Mouse (Mus musculus) kidney, postnatal 36 days (tissue): Measurements from ENCODE around the gene Mrrf.

Source experiments
- DNase-seq, 2 experiments: peaks; one replicate each; pipeline ENCODE4 v3.0.0; 2021 to 2022; ENCODE audit warnings: mixed read lengths in 2 of 2

Gene Mrrf

DNA sequence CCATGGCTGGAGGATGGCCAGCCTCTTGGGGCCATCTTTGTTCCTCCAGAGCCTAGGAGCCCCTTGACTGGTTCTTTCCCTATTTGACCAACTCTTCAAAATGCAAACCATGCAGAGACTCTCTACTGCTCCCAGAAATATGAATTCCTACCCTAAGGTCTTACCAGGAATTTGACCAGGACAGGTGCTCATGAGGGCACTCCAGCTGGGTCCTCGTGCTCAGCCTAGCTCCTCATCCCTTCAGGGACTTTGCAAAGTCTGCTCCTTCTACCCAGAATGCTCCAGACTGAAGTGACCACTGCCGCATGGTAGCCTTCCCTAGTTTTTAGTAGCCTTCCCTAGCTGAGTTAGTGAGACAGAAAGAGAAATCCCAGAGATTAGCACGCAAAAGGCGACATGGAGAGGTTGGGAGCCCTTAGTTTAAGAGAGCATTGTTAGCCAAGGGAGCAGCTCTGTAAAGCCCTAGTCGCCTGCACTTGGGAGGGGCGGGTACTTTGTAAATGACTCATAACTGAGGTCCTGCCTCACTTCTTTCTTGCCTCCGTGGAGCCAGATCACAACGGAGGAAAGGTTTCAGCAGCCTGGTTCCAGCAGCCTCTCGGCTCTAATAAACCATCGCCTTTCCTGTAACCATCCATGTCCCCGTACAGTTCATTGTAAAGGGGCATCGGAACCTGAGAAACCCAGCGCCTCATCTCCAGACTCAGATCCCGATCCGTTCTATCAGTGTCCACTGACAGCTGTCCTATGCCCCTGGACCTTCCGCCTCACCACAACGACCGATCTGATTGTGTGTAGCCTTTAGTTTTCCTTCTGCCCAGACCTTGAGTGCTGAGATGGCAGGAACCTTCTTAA is 65.8 kb downstream of the Mrrf start:
- DNase-seq: no peak

DNA sequence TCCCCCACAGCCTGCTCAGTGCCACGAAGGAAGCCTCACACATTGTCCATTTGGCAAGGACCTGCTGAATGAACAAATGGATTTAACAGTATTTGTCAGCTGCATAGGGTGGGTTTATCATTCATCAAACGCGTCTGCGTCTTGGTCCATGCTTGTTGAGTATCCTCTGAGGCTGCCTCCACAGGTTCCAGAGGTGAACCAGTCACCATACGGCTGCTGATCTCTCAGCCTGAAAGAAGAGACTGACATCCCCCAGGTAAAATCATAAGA is 66.4 kb downstream of the Mrrf start:
- DNase-seq: no peak

DNA sequence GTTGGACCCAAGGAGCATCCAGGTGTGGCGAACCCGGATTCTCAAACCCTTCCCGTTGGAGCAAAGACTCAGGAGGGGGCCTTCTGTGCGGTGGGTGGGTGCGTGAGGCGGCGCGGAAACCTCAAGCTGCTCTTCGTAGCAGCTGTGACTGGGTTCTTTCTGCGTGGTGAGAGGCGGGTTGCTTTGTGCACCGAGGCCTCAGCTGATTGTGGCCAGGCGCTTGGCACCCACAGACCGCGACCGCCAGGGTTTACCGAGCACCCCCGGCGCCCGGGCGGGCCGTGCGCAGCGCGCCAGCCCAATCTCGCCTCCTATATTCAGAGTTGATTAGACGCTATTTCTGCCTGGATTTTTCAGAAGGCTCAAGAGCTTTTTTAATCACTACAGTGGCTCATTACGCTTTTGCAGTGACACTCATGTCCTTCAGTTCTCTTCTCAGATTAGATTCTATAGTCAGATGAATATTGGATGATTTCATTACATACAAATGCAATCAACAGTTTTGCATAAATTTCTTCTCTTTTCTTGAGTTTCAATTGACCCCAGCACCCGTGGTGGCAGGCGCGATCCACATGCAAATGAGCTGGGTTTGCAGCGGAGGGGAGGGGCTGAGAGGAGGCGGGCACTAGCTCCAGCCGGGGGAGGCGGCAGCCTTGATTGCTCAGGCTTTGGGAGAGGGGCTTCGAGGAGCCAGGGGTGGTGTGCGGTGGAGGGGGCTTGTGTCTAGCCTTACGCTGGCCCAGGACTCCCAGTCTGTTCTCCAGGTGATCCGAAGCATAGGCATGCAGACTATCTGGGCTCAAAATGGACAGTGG is 67.0 kb downstream of the Mrrf start:
- DNase-seq: peak in 1 of 2 experiments; percentile 58

DNA sequence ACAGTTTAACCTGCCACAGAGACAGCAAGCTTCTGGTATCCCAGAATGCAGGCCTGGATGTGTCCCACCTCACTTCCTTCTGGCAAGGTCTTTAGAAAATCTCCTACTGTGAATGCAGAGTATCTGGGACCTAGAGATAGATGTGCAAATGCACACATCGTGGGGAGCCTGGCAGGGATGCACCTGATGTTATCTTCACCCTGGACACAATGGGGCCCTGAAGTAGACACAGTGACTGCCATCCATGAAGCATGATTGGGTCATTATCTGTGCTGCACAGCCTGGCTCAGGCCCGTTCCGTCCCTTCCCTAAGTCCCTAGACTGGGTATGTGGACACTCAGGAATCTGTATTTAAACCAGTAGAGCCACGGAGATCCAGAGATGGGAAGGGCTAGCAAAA is 68.4 kb downstream of the Mrrf start:
- no peak for DNase-seq

DNA sequence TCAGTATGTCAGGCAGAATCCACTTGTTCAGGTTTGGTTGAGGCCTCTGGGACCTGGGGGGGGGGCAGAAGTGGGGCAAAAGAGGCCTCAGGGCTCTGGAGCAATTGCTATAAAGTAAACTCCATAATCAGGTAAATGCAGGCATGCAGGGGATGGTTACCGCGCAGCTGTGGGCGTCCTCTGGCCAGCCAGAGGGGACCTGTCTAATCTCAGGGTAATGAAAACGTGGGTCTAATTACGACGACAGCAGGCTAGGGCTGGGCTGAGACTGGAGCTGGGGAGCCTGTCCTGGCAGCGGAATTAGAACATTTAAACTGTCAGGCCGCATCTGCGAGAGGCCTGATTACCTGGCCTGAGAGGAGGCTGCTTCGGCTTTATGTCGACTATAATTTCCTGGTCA is 70.9 kb downstream of the Mrrf start:
- no peak for DNase-seq

DNA sequence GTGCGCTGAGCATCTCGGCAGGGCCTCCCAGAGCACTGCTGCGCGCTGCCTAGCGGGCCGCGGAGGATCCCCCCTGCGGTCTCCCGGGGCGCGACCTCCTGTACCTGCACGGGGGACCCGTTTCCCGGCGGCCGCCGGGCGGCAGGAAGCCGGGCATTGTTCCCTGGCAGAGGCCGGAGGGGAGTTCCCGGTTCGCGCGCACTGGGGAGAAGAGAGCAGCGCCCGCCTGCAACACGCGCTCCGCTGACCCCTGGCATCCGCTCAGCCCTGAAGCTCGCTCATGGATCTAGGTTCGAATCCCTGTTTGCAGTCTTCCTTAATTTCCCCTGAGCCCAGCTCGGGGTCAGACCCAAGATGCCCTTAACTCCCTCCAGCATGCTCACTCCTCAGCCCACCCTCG is 74.6 kb downstream of the Mrrf start:
- peak; percentile 57 to 65 for DNase-seq

DNA sequence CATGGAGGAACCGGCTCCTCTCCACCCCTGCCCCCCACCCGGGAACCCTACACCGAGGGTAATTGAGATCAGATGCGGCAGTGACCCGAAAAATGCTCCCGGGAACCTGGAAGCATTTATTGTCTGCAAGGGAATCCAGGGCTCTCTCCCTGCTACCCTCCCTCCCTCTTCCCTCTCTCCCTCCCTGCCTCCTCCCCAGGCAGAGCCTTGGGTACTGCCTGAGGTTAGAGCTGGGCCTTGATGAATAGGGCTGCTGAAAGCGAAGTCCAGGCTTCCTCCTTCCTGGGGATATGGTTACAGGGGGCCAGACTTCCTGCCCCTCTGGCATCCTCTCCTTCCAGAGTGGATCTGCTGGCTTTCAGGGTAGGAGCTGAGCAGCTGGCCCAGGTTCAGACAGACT is 75.6 kb downstream of the Mrrf start:
- DNase-seq: no peak

DNA sequence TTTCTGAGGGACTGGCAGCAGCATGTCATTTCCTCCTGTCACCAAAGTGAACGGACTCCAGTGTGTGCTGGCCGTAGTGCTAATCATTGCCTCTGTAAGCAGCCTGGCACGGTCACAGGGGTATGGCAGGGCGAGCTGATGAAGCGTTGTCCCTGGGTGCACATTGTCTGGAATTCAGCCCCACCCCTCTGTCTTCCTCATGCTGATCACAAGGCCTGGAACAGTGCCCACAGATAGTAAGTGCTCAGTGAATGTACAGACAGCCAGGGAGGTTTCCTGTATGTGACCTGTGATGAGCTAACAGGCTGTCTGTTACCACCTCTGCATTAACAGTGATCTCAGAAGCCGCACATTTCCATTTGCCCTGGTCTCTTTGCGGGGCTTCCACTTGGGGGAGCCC is 76.9 kb downstream of the Mrrf start:
- DNase-seq: peak; percentile 41 to 65

DNA sequence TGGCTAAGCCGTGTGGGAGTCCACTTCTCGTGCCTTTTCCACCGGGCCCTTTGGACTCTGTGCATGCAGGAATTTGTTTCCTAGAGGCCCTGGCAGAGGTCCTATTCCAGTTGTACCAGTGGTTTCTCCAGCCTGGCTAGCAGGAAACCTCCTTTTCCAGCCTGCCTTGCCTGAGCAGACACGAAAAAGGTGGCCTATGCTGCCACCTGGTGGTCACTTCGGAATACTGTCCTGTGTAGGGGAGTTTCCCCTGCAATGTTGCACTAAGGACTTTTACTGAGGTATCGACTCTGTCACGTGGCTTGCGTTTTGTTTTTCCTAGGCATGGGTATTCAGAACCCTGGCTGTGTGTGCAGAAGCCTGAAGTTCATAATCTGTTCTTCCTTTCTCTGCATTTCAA is 77.8 kb downstream of the Mrrf start:
- DNase-seq: peak; percentile 90 to 93

DNA sequence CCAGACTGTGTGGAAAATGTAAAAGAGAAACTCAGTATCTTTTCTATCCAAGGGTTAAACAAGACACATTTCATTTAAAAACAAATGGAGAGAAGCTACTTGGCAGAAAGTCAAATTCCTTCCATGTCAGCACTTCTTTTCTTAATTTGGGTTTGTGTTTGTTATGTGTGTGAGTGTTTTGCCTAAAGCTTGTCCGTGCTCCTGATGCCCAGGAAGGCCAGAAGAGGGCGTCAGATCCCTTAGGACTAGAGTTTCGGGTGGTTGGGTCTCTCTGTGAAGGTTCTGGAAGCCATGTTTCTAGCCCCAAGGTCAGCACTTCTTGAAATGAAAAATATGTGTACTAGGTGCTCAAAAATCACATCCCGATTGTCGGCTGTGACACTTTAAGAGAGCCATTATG is 78.2 kb downstream of the Mrrf start:
- peak; percentile 34 to 62 for DNase-seq

DNA sequence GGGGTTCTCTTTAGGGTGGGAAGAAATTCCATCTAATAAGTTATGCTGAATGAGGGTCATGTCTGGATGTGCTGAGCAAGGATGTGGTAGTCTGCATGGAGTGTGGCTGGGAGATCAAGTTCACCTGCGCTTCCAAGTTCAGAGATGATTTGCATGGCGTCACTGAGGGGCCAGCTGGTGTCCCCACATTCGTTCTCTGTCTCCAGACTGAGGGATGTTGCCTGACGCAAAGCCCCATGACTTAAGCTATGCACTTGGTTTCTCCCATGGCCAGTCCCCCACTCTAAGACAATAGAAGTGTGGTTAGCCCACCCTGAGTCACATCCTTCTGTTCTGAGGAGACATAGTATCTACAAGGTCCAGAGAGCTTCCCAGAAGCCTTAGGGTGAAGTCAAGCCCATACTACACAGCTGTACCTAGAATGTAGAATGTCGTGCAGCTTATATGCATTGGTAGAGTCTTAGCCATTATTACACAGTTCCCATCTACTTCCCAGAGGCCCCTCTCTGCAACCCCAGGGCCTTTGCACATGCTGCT is 79.1 kb downstream of the Mrrf start:
- DNase-seq: no peak

DNA sequence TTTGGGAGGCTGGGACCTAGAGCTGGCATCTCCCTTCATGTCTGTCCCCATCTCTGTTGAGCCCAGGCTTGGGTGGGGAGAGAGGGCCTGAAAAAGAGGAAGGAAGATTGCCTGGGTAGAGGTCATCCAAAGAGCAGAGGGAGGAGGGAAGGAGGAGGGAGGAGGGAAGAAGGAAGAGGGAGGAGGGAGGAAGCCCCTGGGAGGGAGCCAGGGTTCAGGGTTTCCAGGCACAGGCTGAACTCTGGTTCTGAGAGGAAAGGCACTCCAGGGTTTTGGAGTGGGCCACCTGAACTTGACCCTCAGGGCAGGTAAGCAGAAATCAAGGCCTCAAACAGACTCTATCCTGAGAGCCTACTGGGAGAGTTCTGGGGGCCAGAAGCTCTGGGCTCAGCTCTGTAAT is 80.4 kb downstream of the Mrrf start:
- peak; percentile 56 to 62 for DNase-seq

DNA sequence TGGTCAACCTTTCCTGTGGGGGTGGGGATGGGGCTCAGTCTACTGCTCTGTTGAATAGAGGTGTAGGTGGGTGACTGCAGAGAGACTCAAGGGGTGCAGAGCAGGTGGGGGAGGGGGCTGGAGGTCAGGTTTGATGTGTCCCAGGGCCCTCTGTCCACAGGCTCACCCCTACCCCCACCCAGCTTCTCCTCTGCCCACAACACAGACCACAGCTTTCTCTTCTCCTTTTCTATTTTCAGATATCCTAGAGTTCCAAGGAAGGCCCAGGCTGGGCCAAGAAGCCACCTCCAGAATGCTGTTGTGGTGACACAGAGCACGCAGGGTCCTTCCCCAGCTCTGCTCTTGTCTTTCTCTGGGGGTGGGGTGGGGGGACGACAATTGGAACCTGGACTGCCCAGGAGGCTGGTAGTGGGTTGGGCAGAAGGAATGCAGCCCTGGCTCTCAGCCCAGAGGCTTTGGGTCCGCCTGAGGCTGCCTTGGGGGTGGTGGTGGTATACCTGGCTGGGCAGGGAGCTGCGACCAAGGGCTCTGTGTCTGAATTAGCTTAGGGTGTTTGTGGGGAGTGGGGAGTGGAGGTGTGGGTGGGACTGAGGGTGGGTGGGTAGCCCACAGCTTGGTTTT is 80.9 kb downstream of the Mrrf start:
- peak; percentile 53 to 70 for DNase-seq

DNA sequence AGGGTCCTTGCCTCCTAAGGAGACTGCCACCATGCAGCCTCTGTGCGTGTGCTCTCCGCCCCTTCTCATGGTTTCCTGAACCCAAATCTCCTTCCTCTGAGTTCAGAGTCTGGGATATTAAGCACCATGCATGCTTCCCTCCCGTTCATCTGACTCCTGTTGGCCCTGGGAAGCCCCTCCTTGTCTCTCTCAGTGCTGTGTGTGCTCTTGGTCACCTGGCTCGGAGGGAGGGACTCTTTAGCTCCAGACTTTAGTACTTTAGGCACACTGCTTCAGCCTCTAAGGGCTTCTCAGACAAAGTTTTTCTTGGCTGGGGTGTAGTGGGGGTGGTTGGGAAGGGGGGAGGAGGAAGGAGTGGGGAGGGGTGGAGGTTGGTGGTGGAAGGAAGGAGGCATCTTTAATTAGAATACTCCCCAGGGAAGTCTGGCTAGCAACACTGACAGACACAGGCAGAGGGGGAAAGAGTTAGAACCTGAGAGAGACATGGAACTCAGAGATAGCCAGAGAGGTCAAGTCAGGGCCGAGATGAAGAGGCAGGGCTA is 81.6 kb downstream of the Mrrf start:
- DNase-seq: no peak

DNA sequence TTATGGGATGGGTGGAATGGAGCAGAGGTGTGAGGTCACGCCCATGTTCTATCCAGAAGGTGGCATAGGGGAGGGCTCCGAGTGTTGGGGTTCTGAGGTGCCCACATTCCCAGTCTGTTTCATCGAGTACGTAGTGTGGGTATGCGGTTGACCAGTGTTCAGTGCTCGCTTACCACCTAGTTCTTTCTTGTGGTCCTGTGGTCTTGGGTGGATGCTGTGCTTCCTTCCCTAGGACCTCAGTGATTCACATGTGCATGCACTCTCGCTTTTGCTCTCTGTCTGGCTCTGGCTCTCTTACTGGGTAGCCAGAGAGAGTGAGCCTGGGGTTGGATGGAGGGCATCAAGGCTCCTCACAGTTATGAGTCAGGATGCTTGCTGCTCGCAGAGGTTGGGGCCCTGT is 83.9 kb downstream of the Mrrf start:
- no peak for DNase-seq

DNA sequence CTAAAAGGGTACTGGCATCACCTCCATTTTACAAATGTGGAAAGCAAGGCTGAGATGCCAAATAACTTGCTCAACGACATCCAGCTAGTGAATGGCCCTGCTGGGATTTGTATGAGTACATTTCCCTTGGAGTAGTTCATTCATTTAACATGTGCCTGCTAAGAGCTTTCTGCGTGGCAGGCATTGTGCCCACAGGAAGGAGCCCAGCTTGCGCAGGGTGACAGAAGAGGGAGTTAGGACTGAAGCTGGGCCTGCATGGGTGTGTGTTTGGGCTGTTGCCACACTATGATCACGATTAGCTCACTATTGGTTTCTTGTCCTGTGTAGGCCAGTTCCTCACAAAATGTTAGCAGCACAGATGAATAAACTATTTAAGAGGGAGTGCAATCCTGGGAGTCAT is 84.7 kb downstream of the Mrrf start:
- no peak for DNase-seq

DNA sequence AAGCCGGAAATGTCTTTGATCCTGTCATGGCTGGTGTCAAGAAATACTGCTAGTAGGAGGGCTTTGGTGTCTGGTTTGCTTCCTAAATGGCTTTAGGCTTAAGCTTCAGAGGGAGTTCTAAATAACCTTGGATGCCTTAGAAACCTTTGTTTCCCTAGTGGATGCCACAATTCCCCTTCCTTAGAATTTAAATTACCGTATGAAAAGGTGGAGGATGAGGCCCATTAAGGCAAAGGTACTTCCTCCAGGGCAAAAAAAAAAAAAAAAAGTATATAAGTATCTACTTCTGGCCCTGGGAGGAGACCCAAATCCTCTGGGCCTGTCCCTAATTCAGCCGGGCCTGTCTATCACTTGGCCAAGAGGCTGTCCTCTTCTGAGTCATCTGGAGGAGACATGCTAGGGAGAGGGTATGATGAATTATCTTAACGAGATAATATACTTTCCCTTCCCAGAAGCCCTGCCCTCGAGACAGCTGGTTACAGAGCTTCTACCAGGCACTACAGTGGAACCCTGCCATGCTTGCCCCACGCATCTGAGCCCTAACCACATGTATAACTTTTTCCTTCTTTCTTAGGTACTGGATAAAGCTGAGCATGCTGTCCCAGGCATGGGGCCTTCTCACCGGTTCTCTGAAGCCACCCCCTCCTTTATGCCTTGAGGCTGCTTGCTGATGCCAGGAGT is 86.1 kb downstream of the Mrrf start:
- no peak for DNase-seq

DNA sequence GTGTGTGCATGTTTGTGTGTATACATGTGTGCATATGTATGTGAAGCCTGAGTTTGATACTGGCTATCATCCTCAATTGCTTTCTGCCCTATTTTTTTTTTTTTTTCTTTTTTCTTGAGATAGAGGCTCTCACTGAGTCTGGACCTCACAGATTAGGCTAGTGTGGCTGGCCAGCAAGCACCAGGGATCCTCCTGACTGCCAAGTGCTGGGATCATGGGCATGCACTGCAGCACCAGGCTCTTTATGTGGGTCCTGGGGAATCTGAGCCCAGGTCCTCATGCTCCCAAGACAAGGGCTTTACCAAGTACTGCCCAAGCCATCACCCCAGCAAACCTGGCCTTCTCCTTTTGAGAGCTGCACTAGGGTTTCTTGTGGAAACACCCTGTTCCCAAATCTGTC is 87.2 kb downstream of the Mrrf start:
- DNase-seq: no peak

DNA sequence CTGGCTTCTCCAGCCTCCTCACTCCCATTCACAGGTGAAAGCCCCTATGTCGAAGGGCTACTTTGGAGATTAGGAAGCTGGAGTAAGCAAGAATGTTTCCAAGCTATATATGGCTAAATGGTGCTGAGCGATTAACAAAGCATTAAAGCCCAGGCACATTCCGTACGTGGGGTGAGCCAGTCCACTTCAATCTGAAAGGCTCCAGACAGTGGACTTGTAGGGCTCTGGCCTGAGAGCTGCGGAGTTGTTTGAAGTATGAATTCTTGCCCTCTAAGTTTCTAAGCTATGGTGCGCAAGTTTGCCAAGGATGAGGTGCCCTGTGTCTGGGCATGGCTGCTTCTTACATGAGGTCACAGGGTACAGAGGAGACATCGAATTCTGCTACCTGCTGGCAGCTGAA is 88.0 kb downstream of the Mrrf start:
- DNase-seq: no peak

DNA sequence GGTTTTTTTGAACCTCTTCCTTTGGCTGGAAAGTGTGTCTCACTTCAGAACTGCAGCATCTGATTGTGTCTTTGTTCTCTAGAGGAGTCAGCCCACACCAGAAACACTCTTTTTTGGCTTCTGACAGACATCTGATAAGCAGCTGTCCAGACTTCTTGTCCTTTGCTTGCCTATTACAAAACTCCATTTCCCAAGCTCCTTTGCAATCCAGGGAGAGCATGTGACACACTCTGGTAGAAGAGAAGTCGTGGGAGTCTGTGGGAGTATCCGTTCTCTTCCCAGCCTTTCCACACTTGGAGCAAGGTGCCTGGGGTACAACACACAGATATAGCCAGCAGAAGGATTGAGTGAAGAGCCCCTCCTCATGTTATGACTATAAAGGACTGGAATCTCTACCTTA is 88.4 kb downstream of the Mrrf start:
- no peak for DNase-seq

DNA sequence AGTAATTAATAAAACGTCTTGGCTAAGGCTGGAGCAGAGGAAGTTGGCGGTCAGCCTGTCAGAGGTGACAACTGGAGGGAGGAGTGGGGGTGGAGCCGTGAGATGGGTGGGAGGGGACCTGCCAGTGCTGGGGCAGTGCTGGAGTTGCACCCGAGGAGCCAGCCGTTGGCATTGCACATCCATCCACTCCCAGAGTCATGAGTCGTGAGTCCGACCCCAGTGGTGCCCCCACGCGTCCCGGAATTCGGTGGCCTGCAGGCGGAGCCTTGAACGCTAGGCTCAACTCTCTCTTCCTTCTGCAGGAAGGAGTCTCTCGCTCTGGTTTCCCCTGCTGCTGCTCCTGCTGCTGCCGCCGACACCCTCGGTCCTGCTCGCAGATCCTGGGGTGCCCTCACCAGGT is 94.2 kb downstream of the Mrrf start, which contains the start of gene Ptgs1:
Gene Ptgs1, plus strand, starts transcription at position 61 of the 400 bp plus-strand sequence.
- peak; percentile 81 to 82 for DNase-seq

DNA sequence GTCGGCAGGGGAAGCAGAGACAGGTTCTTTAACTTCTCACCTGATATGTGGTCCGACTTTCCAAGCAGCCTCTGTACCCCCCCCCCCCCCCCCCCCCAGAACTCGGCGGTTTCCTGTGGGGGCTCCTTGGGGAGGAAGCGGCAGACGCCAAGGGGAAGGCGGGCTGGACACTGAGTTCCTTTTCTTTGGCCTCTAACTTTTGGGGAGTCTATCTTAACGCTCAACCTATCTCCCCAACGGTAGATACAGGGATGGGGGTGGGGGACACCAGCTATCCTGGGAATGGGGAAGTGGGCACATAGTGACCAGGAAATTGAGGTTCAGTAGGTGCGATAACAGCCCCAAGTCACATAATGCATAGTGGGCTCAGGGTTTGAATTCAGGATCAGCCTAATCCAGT is 94.8 kb downstream of the Mrrf start:
- DNase-seq: peak; percentile 27 to 30
